Mouse (Mus musculus): Measurements from ENCODE around the gene Nfat5.

DNA sequence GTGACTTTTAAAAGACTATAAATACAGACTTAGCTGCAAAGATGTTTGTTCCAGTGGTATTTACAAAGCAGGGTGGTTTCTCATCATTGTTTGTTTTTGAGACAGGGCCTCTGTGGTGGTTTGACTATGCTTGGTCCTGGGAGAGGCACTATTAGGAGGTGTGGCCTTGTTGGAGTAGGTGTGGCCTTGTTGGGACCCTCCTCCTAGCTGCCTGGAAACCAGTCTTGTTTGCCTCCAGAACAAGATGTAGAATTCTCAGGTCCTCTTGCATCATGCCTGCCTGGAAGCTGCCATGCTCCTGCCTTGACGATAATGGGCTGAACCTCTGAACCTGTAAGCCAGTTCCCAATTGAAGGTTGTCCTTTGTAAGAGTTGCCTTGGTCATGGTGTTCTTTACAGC lies 14.7 kb upstream of the Nfat5 start:
- no peak for TF ChIP-seq POLR2A (IDR thresholded peaks at IDR 0.05; ENCODE audit: insufficient read depth, low read length)
- no peak for TF ChIP-seq CTCF (IDR thresholded peaks at IDR 0.05; ENCODE audit: low read depth, low read length)

Measured in ES-Bruce4 (cell line).